Mouse (Mus musculus): ENCODE results near the gene Clasp2.

GRCm38 (mm10) chr9:113735920-113736319, 5.4 kb upstream of the Clasp2 start:
- no peak for TF ChIP-seq CTCF (IDR thresholded peaks at IDR 0.05; ENCODE audit: control insufficient read depth, insufficient read depth, insufficient replicate concordance, low read depth, low read length)
- no peak for TF ChIP-seq POLR2A (IDR thresholded peaks at IDR 0.05; ENCODE audit: control insufficient read depth, low read depth, low read length)

Data from testis, adult 2 months (tissue).